Mouse (Mus musculus) ES-E14 (cell line): ENCODE data around the gene Sdk2. TPM values are rescaled to one million over a fixed set of nuclear protein-coding genes. Genes with fewer than 3 reads are reported as not detected.

Experiments used
- DNase-seq: peaks from one replicate; pipeline ENCODE4 v3.0.0-alpha.2; 2013; ENCODE audit warnings: low read depth, low spot score
- H3K27ac ChIP-seq: 2 replicates; pipeline ENCODE4 v1.5.1; 2012; ENCODE audit warnings: low read depth, mild to moderate bottlenecking, low read length, moderate library complexity, mixed read lengths; ENCODE audit not compliant: poor library complexity, insufficient read depth, severe bottlenecking
- H3K36me3 ChIP-seq: 2 replicates; pipeline ENCODE4 v1.6.1; 2012; ENCODE audit warnings: mild to moderate bottlenecking, low read length, moderate library complexity, mixed read lengths; ENCODE audit not compliant: control insufficient read depth, poor library complexity, insufficient read depth, severe bottlenecking
- H3K4me1 ChIP-seq, 2 experiments: fragments of 150-350 bp in 1 of 2; sonication (generic) in 1 of 2; 2 replicates each; pipeline ENCODE4 v1.6.1; 2012; ENCODE audit warnings: low read length in 2 of 2, mild to moderate bottlenecking in 1 of 2, mixed read lengths in 1 of 2; ENCODE audit not compliant: control insufficient read depth in 2 of 2, insufficient read depth in 2 of 2, poor library complexity in 1 of 2
- H3K4me3 ChIP-seq, 2 experiments: fragments of 150-350 bp in 1 of 2; sonication (generic) in 1 of 2; 2 replicates each; pipeline ENCODE4 v1.5.1; 2012; ENCODE audit warnings: low read length in 2 of 2, low read depth in 1 of 2, mild to moderate bottlenecking in 1 of 2, mixed read lengths in 1 of 2; ENCODE audit not compliant: insufficient read depth in 1 of 2, poor library complexity in 1 of 2, severe bottlenecking in 1 of 2
- H3K9ac ChIP-seq: 2 replicates; pipeline ENCODE4 v1.6.1; 2012; ENCODE audit warnings: low read depth, mild to moderate bottlenecking, low read length, mixed read lengths; ENCODE audit not compliant: poor library complexity, insufficient read depth, severe bottlenecking
- H3K9me3 ChIP-seq: fragments of 150-350 bp; sonication (generic); 2 replicates; pipeline ENCODE4 v1.6.1; 2012; ENCODE audit warnings: low read depth, mild to moderate bottlenecking, low read length; ENCODE audit not compliant: control insufficient read depth, insufficient read depth
- CHD2 ChIP-seq: IDR thresholded peaks from 2 replicates; pipeline ENCODE4 v1.6.1; 2014; ENCODE audit warnings: mild to moderate bottlenecking, low read depth, low read length, inconsistent platforms
- HCFC1 ChIP-seq: IDR thresholded peaks from 2 replicates; pipeline ENCODE4 v1.6.1; 2012; ENCODE audit warnings: low read length, inconsistent platforms, borderline replicate concordance; ENCODE audit not compliant: insufficient read depth
- MAFK ChIP-seq: IDR thresholded peaks from 2 replicates; pipeline ENCODE4 v1.6.1; 2014; ENCODE audit warnings: mild to moderate bottlenecking, low read depth, low read length, inconsistent platforms; ENCODE audit not compliant: insufficient read depth
- ZC3H11A ChIP-seq: IDR thresholded peaks from 2 replicates; pipeline ENCODE4 v1.6.1; 2012; ENCODE audit warnings: low read depth, mild to moderate bottlenecking, inconsistent platforms, low read length, borderline replicate concordance
- ZNF384 ChIP-seq: IDR thresholded peaks from 2 replicates; pipeline ENCODE4 v1.6.1; 2012; ENCODE audit warnings: low read depth, low read length, inconsistent platforms
- in situ Hi-C, 2 experiments: fragments of 600-800 bp; cut with MboI; formaldehyde crosslinking; loops; one replicate each; pipeline ENCODE4 v1.15.1; 2025; ENCODE audit warnings: low sequenced_read_pairs in 2 of 2, inconsistent platforms in 1 of 2; ENCODE audit not compliant: unreplicated experiment in 2 of 2
- total RNA-seq: library from RNA; depleted of rRNA; stranded (reverse); fragments of 300-350 nt; gene quantifications from 2 replicates; pipeline ENCODE4 v1.2.3, GENCODE M21; 2012

Gene Sdk2
- total RNA-seq, 1 experiment: 2.0 TPM

DNA sequence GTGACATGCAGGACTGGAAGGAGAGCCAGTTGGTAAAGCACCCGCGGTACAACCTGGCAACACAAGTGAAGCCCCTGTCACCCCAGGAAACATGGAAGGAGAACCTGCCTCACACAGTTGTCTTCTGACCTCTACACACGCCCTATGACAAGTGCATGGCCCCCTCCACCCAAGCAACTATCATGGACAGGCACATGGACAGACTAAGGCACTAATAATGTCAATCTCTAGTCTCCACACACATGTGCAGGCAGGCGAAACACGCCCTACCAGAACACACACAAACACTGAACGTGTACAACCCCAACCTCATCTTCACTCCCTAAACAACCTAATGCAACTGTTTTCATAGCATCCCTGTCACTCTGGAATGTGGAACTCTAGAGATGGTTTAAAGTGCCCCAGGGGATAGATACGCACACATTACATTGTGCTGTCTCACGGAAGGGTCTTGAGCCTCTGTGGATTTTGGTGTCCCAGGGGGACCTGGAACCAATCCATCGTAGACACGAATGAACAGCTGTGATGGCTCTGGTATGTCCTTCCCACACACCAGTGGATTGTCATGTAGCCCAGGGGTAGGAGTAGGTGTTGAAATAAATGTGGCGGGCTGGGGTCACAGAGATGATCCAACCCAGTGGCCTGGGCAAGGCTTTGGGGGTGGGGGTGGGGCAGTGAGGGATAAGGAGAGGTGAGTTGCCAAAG lies 329.8 kb downstream of the Sdk2 start:
- H3K9ac ChIP-seq: no peak overlapping the region
- no peak overlapping the region for H3K4me3 ChIP-seq
- DNase-seq: no peak
- peaks cover 8 to 24% of the 10 kb centered on the region in 2 experiments; a peak in 3 of 4 replicates for H3K4me1 ChIP-seq
- no peak for TF ChIP-seq HCFC1
- TF ChIP-seq ZNF384: no peak
- no peak for TF ChIP-seq MAFK
- TF ChIP-seq CHD2: no peak
- no peak for TF ChIP-seq ZC3H11A
- in situ Hi-C loops: no loop called here
- no peaks in the 10 kb centered on the region; the same call in 1 of the 2 replicates for H3K36me3 ChIP-seq
- no peaks in the 10 kb centered on the region for H3K9me3 ChIP-seq
- H3K27ac ChIP-seq: no peak overlapping the region

DNA sequence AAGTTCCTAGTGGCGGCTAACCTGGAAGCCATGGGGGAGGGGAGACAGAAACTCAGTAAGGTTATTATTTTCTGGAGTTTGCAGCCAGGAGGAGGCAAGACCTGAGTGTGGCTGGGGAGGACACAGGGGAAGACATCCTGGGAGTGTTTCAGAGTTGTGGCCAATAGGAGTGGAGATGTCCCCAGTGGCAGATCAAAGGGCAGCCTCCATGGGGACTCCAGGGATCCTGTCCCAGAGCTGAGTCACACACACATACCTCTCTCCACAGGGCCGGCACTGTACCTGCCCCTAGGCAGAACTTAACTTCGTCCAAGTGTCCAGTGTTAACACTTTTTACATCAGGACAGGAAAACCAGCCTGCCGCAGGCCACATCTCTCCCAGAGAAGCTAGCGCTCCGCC lies 331.7 kb downstream of the Sdk2 start:
- no peak overlapping the region for H3K27ac ChIP-seq
- TF ChIP-seq HCFC1: no peak
- no peak for TF ChIP-seq CHD2
- no peak for TF ChIP-seq ZNF384
- TF ChIP-seq MAFK: no peak
- no peak for TF ChIP-seq ZC3H11A
- DNase-seq: no peak
- H3K4me1 ChIP-seq: peaks cover 8 to 28% of the 10 kb centered on the region in 2 experiments
- H3K4me3 ChIP-seq: no peak overlapping the region
- H3K36me3 ChIP-seq: no peaks in the 10 kb centered on the region; the same call in 1 of the 2 replicates
- H3K9ac ChIP-seq: no peak overlapping the region
- in situ Hi-C loops: no loop called here
- no peaks in the 10 kb centered on the region for H3K9me3 ChIP-seq

DNA sequence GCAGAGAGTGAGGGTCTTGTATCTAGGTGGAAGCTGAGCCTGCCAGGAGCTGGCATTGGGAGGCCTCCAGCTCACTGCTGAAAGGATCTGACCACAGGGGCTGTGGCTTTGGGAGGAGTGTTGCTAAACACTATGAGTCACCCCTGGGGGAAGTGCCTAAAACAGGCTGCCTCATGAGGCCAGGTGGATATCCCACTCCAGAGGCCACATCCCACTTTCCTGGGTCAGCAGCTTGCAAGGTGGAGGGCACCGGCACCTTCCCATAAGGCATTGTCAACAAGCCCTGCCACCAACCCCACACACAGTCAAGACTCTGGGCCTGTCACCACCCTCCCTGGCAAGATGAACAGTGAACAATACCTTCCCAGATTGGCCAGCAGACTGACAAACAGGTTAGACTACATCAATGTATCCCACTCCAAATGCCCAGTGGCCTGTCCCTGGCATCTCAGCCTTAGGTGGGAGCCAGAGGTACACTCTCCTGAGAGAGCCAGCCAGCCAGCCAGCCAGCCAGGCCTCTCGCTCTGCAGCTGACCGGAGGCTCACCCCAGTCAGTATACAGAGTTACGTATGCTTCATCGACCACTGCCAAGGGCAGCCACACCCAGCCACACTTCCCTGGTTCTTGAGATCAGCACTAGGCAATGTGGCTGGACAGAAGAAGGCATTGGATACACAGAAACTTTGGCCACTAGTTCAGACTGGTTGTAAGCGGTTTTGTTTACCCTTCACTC lies 333.0 kb downstream of the Sdk2 start:
- H3K36me3 ChIP-seq: peaks cover 7% of the 10 kb centered on the region; the same call in 1 of the 2 replicates
- H3K9ac ChIP-seq: no peak overlapping the region
- TF ChIP-seq MAFK (no peak), ZC3H11A (no peak)
- H3K27ac ChIP-seq: no peak overlapping the region
- peaks cover 7 to 29% of the 10 kb centered on the region in 2 experiments; a peak in 3 of 4 replicates for H3K4me1 ChIP-seq
- no peak for DNase-seq
- in situ Hi-C loops: no loop called here
- H3K4me3 ChIP-seq: no peak overlapping the region
- H3K9me3 ChIP-seq: no peaks in the 10 kb centered on the region

- no peak for DNase-seq
- Histone ChIP-seq H3K9ac (no peak overlapping the region), H3K4me3 (no peak overlapping the region), H3K9me3 (no peaks in the 10 kb centered on the region), H3K4me1 (peaks cover 5 to 31% of the 10 kb centered on the region in 2 experiments; a peak in 3 of 4 replicates), H3K36me3 (peaks cover 24% of the 10 kb centered on the region), H3K27ac (no peak overlapping the region)
- in situ Hi-C loops: no loop called here
- TF ChIP-seq CHD2: no peak
- no peak for TF ChIP-seq MAFK
- no peak for TF ChIP-seq ZNF384
- no peak for TF ChIP-seq ZC3H11A
- no peak for TF ChIP-seq HCFC1
These were observed 334.8 kb downstream of the Sdk2 start for GRCm38 (mm10) chr11:113731945-113732612.
